Mouse (Mus musculus) left cerebral cortex, postnatal 36 days (tissue): Measurements from ENCODE around the gene Arhgap4. TPM values are rescaled to one million over a fixed set of nuclear protein-coding genes. Genes with fewer than 3 reads are reported as not detected.

Experiments used
- DNase-seq, 2 experiments: peaks; one replicate each; pipeline ENCODE4 v3.0.0; 2021 to 2022; ENCODE audit warnings: low spot score in 2 of 2, mixed read lengths in 1 of 2
- intact Hi-C: fragments of 180-260 bp; cut with DNase I; formaldehyde crosslinking; loops from one replicate; pipeline ENCODE4 v1.15.1; 2025
- total RNA-seq, 2 experiments: library from RNA; stranded (reverse); gene quantifications; 2 replicates each; pipeline ENCODE4 v1.2.3; 2021

Arhgap4 gene
- total RNA-seq: 1 to 10 TPM; 3.0 to 6.6 TPM

DNA sequence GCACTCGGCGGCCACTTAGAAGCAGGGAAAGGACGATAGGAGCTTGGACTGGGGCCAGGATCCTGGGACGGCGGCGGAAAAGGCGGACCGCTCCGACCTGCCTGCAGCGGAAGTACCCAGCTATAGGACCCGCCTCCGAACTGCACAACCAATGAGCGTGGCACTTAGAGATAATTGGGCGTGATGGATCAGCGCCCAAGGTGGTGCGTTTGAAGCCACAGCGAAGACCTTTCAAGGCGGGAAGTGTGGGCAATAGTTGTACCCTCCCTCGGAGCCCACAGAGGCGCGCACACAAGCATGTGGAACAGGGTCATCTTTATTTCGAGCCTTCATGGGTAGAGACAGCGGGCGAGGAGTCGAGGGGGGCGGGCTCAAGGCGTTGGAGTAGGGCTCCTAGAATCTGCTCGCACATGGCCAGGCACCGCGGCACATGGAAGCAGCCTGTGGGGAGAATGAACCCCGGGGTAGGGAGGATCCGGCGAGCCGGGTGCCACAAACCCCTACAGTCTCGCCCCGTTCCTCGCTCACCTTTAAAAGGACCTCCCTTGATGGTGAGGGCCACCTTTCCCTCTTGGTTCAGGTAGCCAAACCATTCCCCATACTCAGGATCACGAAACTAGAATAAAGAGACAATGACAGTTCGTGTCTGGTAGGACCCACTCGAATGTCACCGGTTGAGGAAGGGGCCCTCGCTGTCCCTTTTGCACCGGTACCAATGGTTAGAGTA lies at the start of gene Arhgap4, which contains the start of gene Naa10:
Arhgap4 (minus strand) TSS at position 48 of the 727 bp plus-strand sequence.
Naa10 (minus strand) TSS at position 122 of the 727 bp plus-strand sequence.
- DNase-seq: peak; percentile 84 to 87
- intact Hi-C loops: loop anchor here (5.0 kb wide), 1 partner anchor 135 kb away; the partner anchor contains the start of genes Idh3g and Ssr4

DNA sequence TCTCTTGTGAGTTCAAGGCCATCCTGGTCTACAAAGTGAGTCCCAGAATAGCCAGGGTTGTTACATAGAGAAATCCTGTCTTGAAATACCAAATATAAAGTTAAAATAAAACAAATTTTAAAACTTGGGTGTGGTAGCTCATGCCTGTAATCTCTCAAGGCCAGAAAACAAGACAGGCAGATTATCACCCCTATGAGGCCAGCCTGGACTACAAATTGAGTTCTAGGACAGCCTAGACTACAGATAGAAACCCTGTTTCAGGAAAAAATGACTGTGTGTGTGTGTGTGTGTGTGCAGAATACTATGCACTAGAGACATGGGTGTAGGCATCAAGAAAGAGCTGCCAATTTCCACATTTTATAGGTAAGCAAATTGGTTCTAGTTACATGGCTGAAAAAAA lies 49.1 kb upstream of the Arhgap4 start:
- intact Hi-C loops: no loop called here
- no peak for DNase-seq

DNA sequence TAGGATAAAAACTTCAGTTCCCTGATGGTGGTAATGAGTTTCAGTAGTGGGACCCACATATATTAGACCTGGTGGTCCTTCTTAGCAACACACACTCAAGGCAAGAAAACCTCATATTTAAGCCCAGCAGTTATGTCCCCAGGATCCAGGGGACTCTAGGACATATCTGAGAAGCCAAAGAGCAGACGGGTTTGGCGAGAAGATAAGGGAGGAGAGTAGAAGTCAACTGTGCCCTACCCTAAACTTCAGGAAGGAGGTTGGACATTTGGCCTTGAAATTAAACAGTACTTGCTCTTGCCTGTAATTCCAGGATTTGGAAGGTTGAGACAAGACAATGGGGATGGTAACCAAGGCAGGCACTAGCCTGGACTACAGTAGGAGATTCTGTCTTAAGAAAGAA lies 48.1 kb upstream of the Arhgap4 start:
- intact Hi-C loops: loop anchor here (10.0 kb wide), 1 partner anchor 275 kb away; the partner anchor contains the start of gene Flna
- DNase-seq: no peak

DNA sequence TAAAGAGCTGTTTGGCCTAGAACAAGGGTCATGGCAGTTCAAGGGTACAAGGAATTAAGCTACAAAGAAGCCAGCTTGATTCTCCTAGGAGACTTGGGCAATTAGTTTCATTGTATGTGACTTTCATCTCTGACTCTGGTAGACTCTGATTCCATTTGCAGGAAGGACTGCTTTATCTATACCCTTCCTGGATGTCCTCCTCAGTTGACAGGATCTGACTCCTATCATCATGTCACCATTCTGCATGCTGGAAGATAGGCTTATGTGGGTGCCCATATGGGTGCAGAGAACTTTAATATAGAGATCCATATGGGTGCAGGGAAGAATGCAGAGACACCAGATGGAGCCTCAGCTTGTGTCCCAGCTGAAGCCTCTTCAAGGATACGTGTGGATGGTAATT lies 47.5 kb upstream of the Arhgap4 start:
- intact Hi-C loops: loop anchor here (10.0 kb wide), 1 partner anchor 276 kb away; the partner anchor contains the start of gene Flna
- no peak for DNase-seq

DNA sequence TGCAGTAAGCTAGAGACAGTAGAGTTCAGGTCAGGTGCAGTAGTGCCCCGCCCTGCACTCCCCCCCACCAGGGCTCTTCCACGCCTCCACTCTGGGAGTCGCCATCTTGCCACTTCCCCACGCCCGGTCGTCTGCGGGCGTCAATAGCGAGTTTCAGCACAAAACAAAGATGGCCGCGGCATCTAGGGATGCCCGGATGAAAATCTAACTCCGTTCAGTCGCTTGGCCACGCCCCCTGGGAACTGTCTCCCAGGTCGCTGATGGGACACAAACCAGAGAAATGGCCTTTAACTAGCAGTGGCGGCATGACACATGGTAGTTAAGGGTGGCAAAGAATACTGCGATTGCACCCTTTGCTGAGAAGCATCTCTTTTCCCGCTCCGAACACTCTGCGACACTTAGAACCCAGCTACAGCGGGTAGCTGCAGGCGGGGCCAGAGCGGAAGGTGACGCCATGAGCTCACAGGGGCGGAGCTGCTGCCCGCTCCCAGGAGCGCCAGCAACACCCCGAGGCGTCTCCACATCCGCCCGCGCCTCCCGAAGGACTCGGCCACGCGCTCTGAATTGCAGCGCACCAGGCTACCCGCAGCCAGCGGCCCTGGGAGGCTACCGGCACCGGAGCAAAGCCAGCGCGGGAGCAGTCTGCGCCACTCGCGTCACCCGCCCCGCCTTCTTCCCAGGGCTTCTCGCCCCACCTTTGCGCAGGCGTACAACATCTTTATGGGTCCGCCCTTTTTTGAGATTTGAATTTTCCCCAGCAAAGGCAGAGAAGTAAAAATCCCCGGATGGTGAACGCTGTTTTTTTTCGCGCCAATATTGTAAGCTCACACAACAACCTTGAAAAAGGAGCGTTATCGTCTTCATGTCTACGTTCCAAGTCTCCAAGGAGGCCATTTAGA lies 45.8 kb upstream of the Arhgap4 start:
- peak; percentile 89 to 90 for DNase-seq
- intact Hi-C loops: loop anchor here (2.0 to 10.0 kb wide), 2 partner anchors 117 to 277 kb away; partner anchors contain the start of gene Flna

DNA sequence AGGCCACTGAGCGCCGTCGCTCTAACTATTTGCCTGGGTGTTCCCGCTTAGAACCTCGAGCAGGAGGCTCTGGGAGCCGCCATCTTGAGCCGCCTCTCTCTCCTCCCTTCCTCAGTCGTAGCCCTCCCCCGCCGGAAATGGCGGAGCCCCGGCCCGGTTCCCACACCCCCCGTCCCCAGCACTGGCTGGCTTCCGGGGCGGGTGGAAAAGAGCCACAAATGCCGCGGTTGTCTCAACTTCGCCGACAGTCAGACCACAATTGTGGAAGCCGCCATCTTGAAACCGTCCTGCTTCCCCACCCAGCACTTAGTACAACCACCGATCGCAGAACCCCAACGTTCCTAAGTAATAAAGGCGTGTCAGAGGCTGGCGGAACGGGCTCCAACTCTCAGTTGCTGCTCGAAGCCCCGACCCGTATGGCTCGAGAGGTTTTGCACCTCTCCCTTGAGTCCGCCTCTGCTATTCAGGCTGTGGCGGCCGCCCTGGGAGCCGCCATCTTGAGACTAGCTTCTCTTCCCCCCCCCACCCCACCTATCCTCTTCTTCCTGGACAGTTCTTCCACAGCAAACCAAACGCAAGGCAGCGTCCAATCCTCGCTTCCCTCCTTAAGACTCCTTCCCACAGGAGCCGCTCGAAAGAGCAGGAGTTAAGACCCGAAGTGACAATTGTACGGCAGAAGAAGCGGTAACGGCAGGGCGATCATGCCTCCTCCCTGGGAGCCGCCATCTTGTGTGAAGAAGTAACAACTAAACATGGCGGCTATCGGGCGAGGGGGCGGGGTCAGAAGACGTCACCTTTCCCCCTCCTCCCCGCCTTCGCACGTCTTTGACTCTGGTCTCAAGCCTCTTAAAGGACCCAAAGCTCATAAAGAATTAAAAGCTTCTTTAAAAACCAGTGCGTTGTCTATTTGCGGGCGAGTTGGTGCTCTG lies 44.8 kb upstream of the Arhgap4 start, which contains the start of gene Hcfc1:
Hcfc1 (minus strand) TSS at position 110 of the 929 bp plus-strand sequence.
- DNase-seq: peak; percentile 86
- intact Hi-C loops: loop anchor here (1.0 to 10.0 kb wide), 3 partner anchors 57 to 278 kb away; partner anchors contain the start of genes Flna and Irak1

DNA sequence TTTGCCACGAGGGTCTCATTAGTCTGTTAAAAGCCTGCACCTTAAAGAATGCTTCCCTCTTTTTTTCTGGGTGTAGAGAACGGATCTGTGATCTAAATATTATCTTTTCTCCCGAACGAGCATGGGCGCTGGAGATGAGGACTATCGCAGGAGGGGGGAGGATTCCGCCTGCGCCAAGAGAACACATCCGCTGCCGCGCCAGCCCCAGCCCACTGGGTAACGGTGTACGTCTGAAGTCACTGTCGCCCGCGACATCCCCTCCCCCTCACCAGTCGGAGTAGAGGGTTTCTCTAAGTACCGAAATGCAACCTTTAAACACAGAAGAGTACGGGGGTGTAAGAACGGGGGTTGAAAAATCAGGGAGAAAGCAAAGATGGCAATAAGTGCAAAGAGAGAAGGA lies 43.6 kb upstream of the Arhgap4 start:
- intact Hi-C loops: loop anchor here (10.0 kb wide), 1 partner anchor 279 kb away; the partner anchor contains the start of gene Flna

DNA sequence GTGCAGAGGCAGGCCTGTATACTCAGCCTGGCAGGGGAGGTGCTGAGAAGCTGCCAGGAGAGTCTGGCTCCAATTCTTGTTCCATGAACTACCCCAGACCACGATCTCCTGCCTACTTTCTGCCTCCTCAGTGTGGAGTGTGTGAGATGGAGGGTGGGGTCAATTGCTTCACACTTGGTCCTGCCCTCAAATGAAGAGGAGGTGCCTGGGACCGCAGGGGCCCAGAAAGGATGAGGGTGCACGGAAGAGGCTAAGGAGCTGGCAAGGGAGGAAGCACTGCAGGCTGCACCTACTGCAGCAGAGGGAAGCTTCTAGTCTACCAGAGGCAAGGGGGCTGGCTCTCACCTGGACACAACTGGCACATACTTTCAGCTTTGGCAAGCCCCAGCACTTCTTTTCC lies 42.7 kb upstream of the Arhgap4 start:
- no peak for DNase-seq
- intact Hi-C loops: loop anchor here (10.0 kb wide), 1 partner anchor 280 kb away; the partner anchor contains the start of gene Flna

More for the DNA sequence above, 43.6 kb upstream of the Arhgap4 start:
- peak; percentile 59 to 67 for DNase-seq

DNA sequence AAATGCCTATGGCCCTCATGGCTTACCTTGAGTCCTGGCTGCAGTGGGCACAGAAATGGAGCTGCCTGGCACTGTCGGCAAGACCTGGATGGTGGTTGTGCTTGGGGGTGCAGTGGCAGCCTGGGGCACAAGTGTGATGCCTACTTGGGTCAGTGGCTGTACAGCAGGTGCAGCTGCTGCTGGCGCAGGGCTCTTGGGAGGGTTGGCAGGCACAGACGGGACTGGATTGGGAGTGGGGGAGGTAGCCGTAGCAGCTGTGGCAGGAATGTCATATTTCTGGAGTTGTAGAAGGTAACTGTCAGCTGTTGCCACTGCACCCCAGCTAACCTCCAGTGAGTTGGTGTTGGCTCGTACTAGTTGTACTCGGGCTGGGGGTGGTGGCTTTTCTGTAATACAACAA lies 33.3 kb upstream of the Arhgap4 start:
- intact Hi-C loops: no loop called here
- no peak for DNase-seq

DNA sequence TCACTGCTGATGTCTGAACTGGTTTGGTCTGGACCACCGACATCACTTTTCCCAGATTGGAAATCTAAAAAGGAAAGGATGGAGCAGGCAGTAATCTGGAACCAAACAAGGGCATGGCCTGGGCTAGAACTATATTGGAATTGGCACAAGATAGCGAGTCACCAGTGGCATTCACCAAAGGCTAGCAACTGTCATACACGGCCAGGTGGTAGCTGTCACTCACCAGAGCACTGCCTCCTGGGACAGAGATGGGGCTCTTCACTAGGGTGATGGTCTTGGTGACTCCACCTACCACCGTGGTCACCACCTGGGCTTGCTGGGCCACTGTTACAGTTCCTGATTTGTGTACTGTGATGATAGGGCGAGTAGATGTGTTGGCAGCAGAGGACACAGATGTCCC lies 30.9 kb upstream of the Arhgap4 start:
- intact Hi-C loops: no loop called here
- no peak for DNase-seq

DNA sequence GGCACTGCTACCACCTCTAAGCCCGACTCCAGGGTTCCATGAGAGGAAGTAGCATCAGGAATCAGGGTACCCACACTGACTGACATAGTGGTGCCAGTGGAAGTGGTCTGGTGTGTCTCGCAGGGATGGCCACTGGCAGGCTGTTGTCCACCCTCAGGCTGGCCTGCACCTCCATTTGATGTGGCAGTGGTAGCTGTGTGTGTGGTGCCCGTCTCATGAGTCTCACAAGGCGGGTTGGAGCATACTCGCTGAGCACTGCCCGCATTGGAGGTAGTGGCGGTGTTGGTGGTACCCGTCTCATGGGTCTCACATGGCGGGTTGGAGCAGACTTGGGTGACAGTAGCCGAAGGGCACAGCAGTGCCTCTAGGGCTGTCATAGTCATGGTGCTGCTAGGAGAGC lies 27.7 kb upstream of the Arhgap4 start:
- intact Hi-C loops: no loop called here
- no peak for DNase-seq

DNA sequence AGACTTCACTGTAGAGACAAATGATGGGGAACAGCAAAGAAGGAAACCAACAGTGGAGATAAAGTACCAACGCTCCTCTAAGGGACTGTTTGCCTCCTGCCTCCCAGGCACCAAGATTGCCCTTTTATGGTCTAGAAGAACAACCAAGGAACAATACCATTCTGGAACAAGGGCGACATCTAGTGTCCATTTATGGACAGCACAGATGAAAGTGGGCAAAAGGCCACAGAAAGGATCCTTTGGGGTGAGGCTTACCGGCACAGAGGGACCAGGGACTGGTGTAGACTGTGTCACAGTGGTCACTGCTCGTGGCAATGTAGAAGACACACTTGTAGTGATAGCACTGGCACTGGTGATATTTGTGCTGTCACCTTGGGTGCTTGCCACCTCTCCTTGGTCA lies 27.0 kb upstream of the Arhgap4 start:
- DNase-seq: peak in 1 of 2 experiments; percentile 26
- intact Hi-C loops: no loop called here

DNA sequence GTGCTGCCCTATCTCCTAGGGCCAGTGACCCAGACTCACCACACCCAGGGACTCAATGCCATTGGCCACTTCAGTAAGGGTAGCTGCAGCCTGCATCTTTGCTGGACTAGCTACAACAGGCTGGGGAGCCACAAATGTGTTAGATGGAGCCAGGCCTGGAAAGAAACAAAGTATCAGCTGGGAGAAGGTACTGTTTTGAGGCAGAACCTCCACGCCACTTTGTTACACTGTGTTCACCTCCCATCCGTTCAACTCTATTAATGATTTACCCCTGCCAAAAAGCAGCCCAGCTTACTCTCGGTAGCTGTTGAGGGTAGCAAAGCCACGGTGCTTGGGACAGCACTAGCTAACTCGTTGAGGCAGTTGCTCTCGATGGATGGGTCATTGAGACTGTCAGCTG lies 25.2 kb upstream of the Arhgap4 start:
- DNase-seq: no peak
- intact Hi-C loops: no loop called here

DNA sequence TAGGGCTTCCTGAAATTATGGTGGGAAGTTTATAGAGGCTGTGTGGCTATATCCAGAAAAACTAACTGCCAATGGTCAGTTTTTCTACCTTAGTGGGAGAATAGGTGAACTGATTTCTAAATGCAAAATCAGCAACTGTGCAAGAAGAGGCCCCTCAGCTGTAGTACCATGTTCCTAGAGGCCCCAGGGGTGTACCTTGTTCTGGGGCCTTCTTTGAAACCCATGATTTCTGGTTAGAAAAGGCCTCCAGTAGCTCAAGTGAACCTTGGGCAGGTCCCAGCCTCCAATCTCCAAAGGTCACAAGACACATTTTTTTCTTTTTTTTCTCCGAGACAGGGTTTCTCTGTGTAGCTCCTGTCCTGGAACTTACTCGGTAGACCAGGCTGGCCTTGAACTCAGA lies 20.6 kb upstream of the Arhgap4 start:
- no peak for DNase-seq
- intact Hi-C loops: no loop called here

DNA sequence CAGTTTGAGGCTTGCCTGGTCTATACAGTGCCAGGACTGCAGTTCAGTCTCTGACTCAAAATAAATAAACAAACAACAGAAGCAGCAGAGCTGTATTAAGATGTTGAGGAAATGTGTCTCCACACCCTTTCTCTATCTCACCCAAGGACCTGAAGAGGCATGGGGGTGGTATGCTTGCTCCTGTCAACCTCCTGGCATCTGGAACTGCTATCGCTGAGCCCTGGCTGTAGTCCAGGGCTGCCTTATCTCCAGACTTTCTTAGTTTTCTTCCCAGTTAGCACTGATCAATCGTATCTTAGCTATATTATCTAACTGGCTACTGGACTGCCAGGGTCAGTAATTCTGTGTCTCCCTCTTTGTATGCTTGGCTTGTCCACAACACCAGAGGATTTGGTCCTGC lies 20.2 kb upstream of the Arhgap4 start:
- intact Hi-C loops: no loop called here
- DNase-seq: no peak

DNA sequence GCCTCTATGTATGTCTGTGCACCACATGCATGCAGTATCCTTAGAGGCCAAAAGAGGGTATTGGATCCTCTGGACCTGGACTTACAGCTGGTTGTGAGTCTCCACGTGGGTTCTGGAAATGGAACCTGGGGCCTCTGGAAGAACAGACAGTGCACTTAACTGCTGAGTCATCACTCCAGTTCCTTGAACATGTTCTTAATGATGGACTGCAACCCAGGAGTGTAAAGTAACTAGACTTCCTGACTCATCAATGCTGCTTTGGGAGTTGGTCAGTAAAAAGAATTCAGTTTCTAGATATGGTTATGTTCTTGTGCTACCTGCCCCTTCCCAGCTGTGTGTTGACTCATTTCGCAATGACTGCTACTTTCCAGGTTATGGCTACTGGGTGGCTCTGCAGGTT lies 10.2 kb upstream of the Arhgap4 start:
- intact Hi-C loops: no loop called here
- no peak for DNase-seq

DNA sequence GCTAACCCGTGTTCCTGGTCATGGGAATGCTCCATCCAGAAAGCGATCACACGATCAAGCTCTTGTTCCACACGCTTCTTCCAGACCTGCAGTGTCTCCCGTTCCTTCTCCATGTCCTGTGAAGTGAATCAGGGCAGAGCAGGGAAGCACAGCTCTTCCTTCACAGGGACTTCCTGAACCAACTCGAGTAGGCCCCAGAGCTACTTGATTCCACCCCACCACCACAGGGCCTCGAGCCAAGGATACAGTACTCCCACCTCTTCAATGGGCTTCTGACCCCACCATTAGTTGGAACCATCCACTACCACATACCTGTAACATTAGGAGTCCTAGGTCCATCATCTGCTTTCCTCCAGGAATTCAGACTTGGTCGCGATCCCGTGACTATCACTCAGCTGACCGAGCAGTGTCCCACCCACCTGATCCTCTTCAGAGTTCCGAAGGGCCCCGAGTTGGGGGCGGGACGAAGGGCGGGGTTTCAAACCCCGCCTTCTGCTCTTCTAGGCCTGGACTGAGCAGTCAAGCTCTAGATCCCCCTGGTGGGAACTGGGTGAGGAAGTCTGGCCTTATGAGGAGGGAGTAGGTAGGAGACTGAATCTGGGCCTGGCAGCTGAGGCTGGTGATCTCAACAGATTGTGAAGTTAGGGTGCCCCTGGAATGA lies 8.9 kb upstream of the Arhgap4 start, which contains the start of gene Renbp:
Renbp (minus strand) TSS at position 449 of the 661 bp plus-strand sequence.
- peak in 1 of 2 experiments; percentile 18 for DNase-seq
- intact Hi-C loops: no loop called here

DNA sequence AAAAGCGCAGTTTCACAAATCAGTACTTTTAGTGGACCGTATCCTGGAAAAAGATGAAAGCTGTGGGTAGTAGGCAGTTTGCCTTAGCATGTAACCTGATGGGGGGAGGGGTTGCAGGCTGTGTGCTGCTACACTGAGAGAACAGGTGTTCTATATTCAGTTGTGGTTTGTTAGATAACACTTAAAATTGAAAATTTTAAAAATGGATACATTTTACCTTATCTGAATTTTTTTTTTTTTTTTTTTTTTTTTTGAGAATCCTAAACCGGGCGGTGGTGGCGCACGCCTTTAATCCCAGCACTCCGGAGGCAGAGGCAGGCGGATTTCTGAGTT lies 846 bp upstream of the Arhgap4 start:
- DNase-seq: no peak
- intact Hi-C loops: loop anchor here (5.0 kb wide), 1 partner anchor 135 kb away; the partner anchor contains the start of genes Idh3g and Ssr4
